Mouse (Mus musculus) spleen, embryonic (tissue): ENCODE data around the gene Fahd2a.

Source experiments
- CTCF ChIA-PET: fragments of 350-600 bp; sonication (Branson Sonifier 250); formaldehyde crosslinking; loops from one replicate; lab custom pipeline; 2022; lab: Charles Lee

Fahd2a gene

GRCm38 (mm10) chr2:127444055-127444789 lies at the start of gene Fahd2a:
Gene Fahd2a (minus strand): TSS chr2:127444565.
- CTCF ChIA-PET = interaction anchor here (0.5 kb wide), 1 partner anchor 373 kb away, joined by 4 read pairs; no protein-coding TSS in a partner anchor

- CTCF ChIA-PET = no interaction called here
Observed at GRCm38 (mm10) chr2:127484476-127485170, 40.3 kb upstream of the Fahd2a start.

GRCm38 (mm10) chr2:127483001-127483400 lies 38.6 kb upstream of the Fahd2a start:
- CTCF ChIA-PET = no interaction called here

GRCm38 (mm10) chr2:127482533-127482911 lies 38.2 kb upstream of the Fahd2a start:
- CTCF ChIA-PET = no interaction called here

GRCm38 (mm10) chr2:127481841-127482532 lies 37.6 kb upstream of the Fahd2a start:
- CTCF ChIA-PET = no interaction called here

- CTCF ChIA-PET = no interaction called here
Observed at GRCm38 (mm10) chr2:127479763-127480162, 35.4 kb upstream of the Fahd2a start.

GRCm38 (mm10) chr2:127479210-127479609 lies 34.8 kb upstream of the Fahd2a start:
- CTCF ChIA-PET = no interaction called here

- CTCF ChIA-PET = interaction anchor here (0.6 kb wide), 1 partner anchor 1615 kb away, joined by 3 read pairs; no protein-coding TSS in a partner anchor
Observed at GRCm38 (mm10) chr2:127472279-127472678, 27.9 kb upstream of the Fahd2a start.

- CTCF ChIA-PET = no interaction called here
Observed at GRCm38 (mm10) chr2:127471281-127471680, 26.9 kb upstream of the Fahd2a start.

- CTCF ChIA-PET = no interaction called here
Observed at GRCm38 (mm10) chr2:127470661-127471060, 26.3 kb upstream of the Fahd2a start.

GRCm38 (mm10) chr2:127470183-127470582 lies 25.8 kb upstream of the Fahd2a start:
- CTCF ChIA-PET = no interaction called here

GRCm38 (mm10) chr2:127462314-127462713 lies 17.9 kb upstream of the Fahd2a start:
- CTCF ChIA-PET = interaction anchor here (0.6 kb wide), 1 partner anchor 764 kb away, joined by 12 read pairs; no protein-coding TSS in a partner anchor

GRCm38 (mm10) chr2:127461351-127461750 lies 17.0 kb upstream of the Fahd2a start:
- CTCF ChIA-PET = no interaction called here

- CTCF ChIA-PET = no interaction called here
Observed at GRCm38 (mm10) chr2:127459341-127459740, 15.0 kb upstream of the Fahd2a start.

GRCm38 (mm10) chr2:127453764-127454163 lies 9.4 kb upstream of the Fahd2a start:
- CTCF ChIA-PET = interaction anchor here (0.7 kb wide), 1 partner anchor 120 kb away, joined by 6 read pairs; no protein-coding TSS in a partner anchor

GRCm38 (mm10) chr2:127453141-127453540 lies 8.8 kb upstream of the Fahd2a start:
- CTCF ChIA-PET = no interaction called here

GRCm38 (mm10) chr2:127451748-127452147 lies 7.4 kb upstream of the Fahd2a start:
- CTCF ChIA-PET = no interaction called here

- CTCF ChIA-PET = interaction anchor here (0.6 kb wide), 1 partner anchor 80 kb away, joined by 9 read pairs; no protein-coding TSS in a partner anchor
Observed at GRCm38 (mm10) chr2:127449691-127450090, 5.3 kb upstream of the Fahd2a start.

GRCm38 (mm10) chr2:127446847-127447246 lies 2.5 kb upstream of the Fahd2a start:
- CTCF ChIA-PET = no interaction called here

GRCm38 (mm10) chr2:127437697-127438096 lies 6.7 kb downstream of the Fahd2a start:
- CTCF ChIA-PET = no interaction called here

- CTCF ChIA-PET = no interaction called here
Observed at GRCm38 (mm10) chr2:127435554-127435953, 8.8 kb downstream of the Fahd2a start.

- CTCF ChIA-PET = no interaction called here
Observed at GRCm38 (mm10) chr2:127435135-127435534, 9.2 kb downstream of the Fahd2a start.
